ENCODE assay signal across 8 mouse cellular contexts in genomic region chr9:65432236-65432635, GRCm38 (mm10). TPM values are rescaled to one million over a fixed set of nuclear protein-coding genes. Genes with fewer than 3 reads are reported as not detected.
DNase-seq lines count a peak whose midpoint lies in the region; ATAC-seq and TF ChIP-seq lines count a peak whose summit lies in the region.

No protein-coding gene starts in this region.

- no peak overlapping the region for H3K4me2 ChIP-seq in heart, embryonic 11.5 days
- no peak overlapping the region for H3K4me2 ChIP-seq in midbrain, postnatal 0 days (ENCODE audit: low read depth, low read length, poor library complexity, severe bottlenecking)

- H3K27ac ChIP-seq in heart, embryonic 11.5 days (ENCODE audit: low read depth, low read length) = no peak overlapping the region
- no peak overlapping the region for H3K27ac ChIP-seq in bone marrow macrophage, adult 2 months (ENCODE audit: insufficient read depth, low read depth, low read length)
- no peak overlapping the region for H3K27ac ChIP-seq in left cerebral cortex, adult 2 months
- no peak overlapping the region for H3K27ac ChIP-seq in midbrain, postnatal 0 days (ENCODE audit: low read depth, low read length)

- H3K27me3 ChIP-seq in heart, embryonic 11.5 days (ENCODE audit: control insufficient read depth, insufficient read depth, low read length) = no peaks in the 10 kb centered on the region
- H3K27me3 ChIP-seq in midbrain, postnatal 0 days (ENCODE audit: insufficient read depth, low read length) = no peaks in the 10 kb centered on the region
- H3K27me3 ChIP-seq in splenic B cell, adult 2 months (ENCODE audit: control insufficient read depth, insufficient read depth, low read length, poor library complexity, severe bottlenecking) = no peaks in the 10 kb centered on the region

- no peaks in the 10 kb centered on the region for H3K36me3 ChIP-seq in heart, embryonic 11.5 days (ENCODE audit: control insufficient read depth, insufficient read depth, low read length)
- no peaks in the 10 kb centered on the region for H3K36me3 ChIP-seq in midbrain, postnatal 0 days (ENCODE audit: insufficient read depth, low read length)
- no peaks in the 10 kb centered on the region for H3K36me3 ChIP-seq in splenic B cell, adult 2 months (ENCODE audit: control insufficient read depth, insufficient read depth, low read length, poor library complexity, severe bottlenecking)

- TF ChIP-seq CTCF in bone marrow macrophage, adult 2 months (IDR thresholded peaks at IDR 0.05; ENCODE audit: low read depth, low read length) = peak; percentile 31; the same call in 1 of the 2 replicates
- TF ChIP-seq CTCF in left cerebral cortex, adult 2 months (IDR thresholded peaks at IDR 0.05) = peak; percentile 97
- peak; percentile 91 for TF ChIP-seq CTCF in midbrain, postnatal 0 days (IDR thresholded peaks at IDR 0.05)

- DNase-seq in heart, adult 18-20 months = peak; percentile 82 to 93
- DNase-seq in fibroblast of lung, adult 2 months (ENCODE audit: low read depth) = peak; percentile 48
- peak; percentile 84 to 89 for DNase-seq in left cerebral cortex, adult 2 months (ENCODE audit: extremely low spot score in 1 of 2, low spot score in 2 of 2)
- DNase-seq in midbrain, postnatal 0 days (ENCODE audit: low spot score) = peak; percentile 89
- peak; percentile 87 for DNase-seq in splenic B cell, adult 2 months (ENCODE audit: low read depth, low spot score)

- no peaks in the 10 kb centered on the region for H3K9me3 ChIP-seq in heart, embryonic 11.5 days (replicated peaks; ENCODE audit: control insufficient read depth, low read length)
- no peaks in the 10 kb centered on the region for H3K9me3 ChIP-seq in midbrain, postnatal 0 days (ENCODE audit: low read length)

- TF ChIP-seq POLR2A in bone marrow macrophage, adult 2 months (IDR thresholded peaks at IDR 0.05; ENCODE audit: borderline replicate concordance, low read depth, low read length) = no peak

- H3K4me1 ChIP-seq in heart, embryonic 11.5 days (ENCODE audit: control insufficient read depth, insufficient read depth, low read length) = peaks cover 4% of the 10 kb centered on the region; the same call in 1 of the 2 replicates
- peaks cover 9% of the 10 kb centered on the region; the same call in 1 of the 2 replicates for H3K4me1 ChIP-seq in bone marrow macrophage, adult 2 months (ENCODE audit: control insufficient read depth, insufficient read depth, low read length)
- H3K4me1 ChIP-seq in midbrain, postnatal 0 days (ENCODE audit: insufficient read depth, low read length) = peaks cover 3% of the 10 kb centered on the region; the same call in 1 of the 2 replicates

- WGBS in heart, embryonic 11.5 days (ENCODE audit: insufficient replicate concordance) = 4% methylated on average over 3 of the region's 3 CpGs
- 2% methylated on average over 3 of the region's 3 CpGs for WGBS in midbrain, postnatal 0 days

- H3K4me3 ChIP-seq in heart, embryonic 11.5 days (ENCODE audit: low read depth, low read length) = no peak overlapping the region
- no peak overlapping the region for H3K4me3 ChIP-seq in bone marrow macrophage, adult 2 months (ENCODE audit: insufficient read depth, low read length)
- no peak overlapping the region for H3K4me3 ChIP-seq in left cerebral cortex, adult 2 months
- no peak overlapping the region for H3K4me3 ChIP-seq in midbrain, postnatal 0 days (ENCODE audit: low read depth, low read length)

- intact Hi-C loops in left cerebral cortex, adult 2 months (cut with DNase I) = loop anchor here (1.0 kb wide), 2 partner anchors 39 to 60 kb away; no protein-coding TSS in a partner anchor

- no peak overlapping the region for H3K9ac ChIP-seq in heart, embryonic 11.5 days (ENCODE audit: low read depth, low read length)
- no peak overlapping the region for H3K9ac ChIP-seq in midbrain, postnatal 0 days (replicated peaks; ENCODE audit: low read length, poor library complexity, severe bottlenecking)

- no peak; the same call in 1 of the 2 replicates for ATAC-seq in heart, embryonic 11.5 days (replicated peaks; ENCODE audit: insufficient number of reproducible peaks, low FRiP score, low TSS enrichment)
- ATAC-seq in hematopoietic stem cell, adult 5-6 weeks (replicated peaks in 1 of 2; ENCODE audit: insufficient read depth in 1 of 2, low FRiP score in 2 of 2, low TSS enrichment in 1 of 2, low read depth in 1 of 2, poor library complexity in 2 of 2, severe bottlenecking in 2 of 2) = peak; percentile 52 to 81; a peak in 3 of 4 replicates
- ATAC-seq in midbrain, postnatal 0 days (ENCODE audit: low FRiP score) = no peak

RNA-seq across cellular contexts. Expression of gene Mtfmt, which starts 3.3 kb away (rescaled TPM):
- total RNA-seq in heart, adult 18-20 months (2021) = 1 to 10 TPM; 6.3 to 6.9 TPM
- polyA plus RNA-seq in heart, embryonic 11.5 days (2014; fragmentation: Nextera tagmentation; extraction: Ambion mirVana) = 13.6 and 15.3 TPM in 2 replicates
- polyA plus RNA-seq in bone marrow macrophage, adult 2 months (2012; ENCODE audit: insufficient read depth, insufficient read length, missing spikeins) = 11.6 and 19.1 TPM in 2 replicates
- total RNA-seq in hematopoietic stem cell, adult 5-6 weeks (2017) = 17.7 and 21.0 TPM in 2 replicates
- total RNA-seq in left cerebral cortex, adult 2 months (2021) = 10 to 100 TPM; 16.1 to 18.0 TPM
- total RNA-seq in midbrain, postnatal 0 days (2014; rRNA removed) = 19.7 and 21.0 TPM in 2 replicates
- polyA plus RNA-seq in midbrain, postnatal 0 days (2015; fragmentation: Nextera tagmentation; extraction: Ambion mirVana) = 18.5 and 18.9 TPM in 2 replicates

RNA-seq across cellular contexts. Expression of gene Slc51b, which starts 9.5 kb away (rescaled TPM):
- not detected for total RNA-seq in heart, adult 18-20 months (2021)
- polyA plus RNA-seq in heart, embryonic 11.5 days (2014; fragmentation: Nextera tagmentation; extraction: Ambion mirVana) = not detected in 2 replicates
- not detected in 2 replicates for polyA plus RNA-seq in bone marrow macrophage, adult 2 months (2012; ENCODE audit: insufficient read depth, insufficient read length, missing spikeins)
- not detected in 2 replicates for total RNA-seq in hematopoietic stem cell, adult 5-6 weeks (2017)
- total RNA-seq in left cerebral cortex, adult 2 months (2021) = not detected
- not detected in 2 replicates for total RNA-seq in midbrain, postnatal 0 days (2014; rRNA removed)
- not detected in 2 replicates for polyA plus RNA-seq in midbrain, postnatal 0 days (2015; fragmentation: Nextera tagmentation; extraction: Ambion mirVana)

RNA-seq across cellular contexts. Expression of gene Spg21, which starts 28.5 kb away (rescaled TPM):
- total RNA-seq in heart, adult 18-20 months (2021) = 10 to 100 TPM; 16.0 to 22.0 TPM
- polyA plus RNA-seq in heart, embryonic 11.5 days (2014; fragmentation: Nextera tagmentation; extraction: Ambion mirVana) = 62.6 and 68.8 TPM in 2 replicates
- 95.1 and 104 TPM in 2 replicates for polyA plus RNA-seq in bone marrow macrophage, adult 2 months (2012; ENCODE audit: insufficient read depth, insufficient read length, missing spikeins)
- total RNA-seq in hematopoietic stem cell, adult 5-6 weeks (2017) = 67.1 and 82.4 TPM in 2 replicates
- total RNA-seq in left cerebral cortex, adult 2 months (2021) = 10 to 100 TPM; 25.9 to 30.9 TPM
- total RNA-seq in midbrain, postnatal 0 days (2014; rRNA removed) = 79.3 and 80.1 TPM in 2 replicates
- polyA plus RNA-seq in midbrain, postnatal 0 days (2015; fragmentation: Nextera tagmentation; extraction: Ambion mirVana) = 99.4 and 103 TPM in 2 replicates

RNA-seq across cellular contexts. Expression of gene Rasl12, which starts 33.9 kb away (rescaled TPM):
- 1 to 10 TPM; 5.6 to 6.4 TPM for total RNA-seq in heart, adult 18-20 months (2021)
- 2.2 and 2.5 TPM in 2 replicates for polyA plus RNA-seq in heart, embryonic 11.5 days (2014; fragmentation: Nextera tagmentation; extraction: Ambion mirVana)
- not detected in 2 replicates for polyA plus RNA-seq in bone marrow macrophage, adult 2 months (2012; ENCODE audit: insufficient read depth, insufficient read length, missing spikeins)
- 1.9 and 2.8 TPM in 2 replicates for total RNA-seq in hematopoietic stem cell, adult 5-6 weeks (2017)
- total RNA-seq in left cerebral cortex, adult 2 months (2021) = 1 to 10 TPM; 2.3 to 3.2 TPM
- total RNA-seq in midbrain, postnatal 0 days (2014; rRNA removed) = 6.1 and 9.3 TPM in 2 replicates
- 4.3 and 4.8 TPM in 2 replicates for polyA plus RNA-seq in midbrain, postnatal 0 days (2015; fragmentation: Nextera tagmentation; extraction: Ambion mirVana)

RNA-seq across cellular contexts. Expression of gene Kbtbd13, which starts 40.8 kb away (rescaled TPM):
- total RNA-seq in heart, adult 18-20 months (2021) = 1 to 10 TPM; 1.5 to 1.6 TPM
- 0.94 and 2.1 TPM in 2 replicates for polyA plus RNA-seq in heart, embryonic 11.5 days (2014; fragmentation: Nextera tagmentation; extraction: Ambion mirVana)
- polyA plus RNA-seq in bone marrow macrophage, adult 2 months (2012; ENCODE audit: insufficient read depth, insufficient read length, missing spikeins) = not detected in 2 replicates
- 0.89 and 1.9 TPM in 2 replicates for total RNA-seq in hematopoietic stem cell, adult 5-6 weeks (2017)
- total RNA-seq in left cerebral cortex, adult 2 months (2021) = under 1 TPM; 0.14 to 0.25 TPM
- total RNA-seq in midbrain, postnatal 0 days (2014; rRNA removed) = 1.0 and 2.4 TPM in 2 replicates
- polyA plus RNA-seq in midbrain, postnatal 0 days (2015; fragmentation: Nextera tagmentation; extraction: Ambion mirVana) = 0.65 and 0.74 TPM in 2 replicates

Comparison
In these comparisons a context has a peak if more than half of its experiments do, and no peak if none do; other contexts are left out.
1. ATAC-seq: peak in hematopoietic stem cell, adult 5-6 weeks (2 of 2); none in heart, embryonic 11.5 days (single experiment) and midbrain, postnatal 0 days (single experiment).
2. CTCF ChIP-seq: peak in every context shown above with its lines; median percentile 97 in left cerebral cortex, adult 2 months; 91 in midbrain, postnatal 0 days; 31 in bone marrow macrophage, adult 2 months.
3. Peak in every context shown above with its lines, with median percentiles within 50 percentile points of each other: DNase-seq.